Mouse (Mus musculus) CD4-positive helper T cell, adult 2 months (primary cell): Measurements from ENCODE around the gene Ezr.

ENCODE experiments used
- DNase-seq: peaks from one replicate; pipeline ENCODE4 v3.0.0-alpha.2; 2012; ENCODE audit warnings: low read depth, missing footprints, low spot score

The Ezr gene

DNA sequence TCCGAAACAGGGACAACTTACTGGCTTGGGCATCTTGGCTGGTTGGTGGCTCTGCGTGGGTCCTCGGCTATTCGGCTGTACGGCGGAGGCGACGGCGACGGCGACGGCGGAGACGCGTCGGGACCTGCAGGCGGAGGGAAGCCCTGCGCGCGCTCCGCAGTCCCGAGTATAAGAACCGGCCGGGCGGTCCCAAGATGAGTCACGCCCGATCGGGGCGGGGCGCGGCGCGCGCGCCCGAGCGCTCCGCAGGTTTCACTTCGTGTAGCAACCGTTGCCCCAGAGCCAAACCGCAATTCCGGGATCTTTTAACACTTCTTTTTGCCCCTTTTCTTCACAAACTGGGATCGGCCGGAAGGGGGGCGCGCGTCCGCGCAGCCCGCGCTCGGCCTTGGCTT lies at the start of gene Ezr:
TSS of gene Ezr (minus strand) at position 174 of the 395 bp plus-strand sequence.
- DNase-seq, result peak; percentile 95

DNA sequence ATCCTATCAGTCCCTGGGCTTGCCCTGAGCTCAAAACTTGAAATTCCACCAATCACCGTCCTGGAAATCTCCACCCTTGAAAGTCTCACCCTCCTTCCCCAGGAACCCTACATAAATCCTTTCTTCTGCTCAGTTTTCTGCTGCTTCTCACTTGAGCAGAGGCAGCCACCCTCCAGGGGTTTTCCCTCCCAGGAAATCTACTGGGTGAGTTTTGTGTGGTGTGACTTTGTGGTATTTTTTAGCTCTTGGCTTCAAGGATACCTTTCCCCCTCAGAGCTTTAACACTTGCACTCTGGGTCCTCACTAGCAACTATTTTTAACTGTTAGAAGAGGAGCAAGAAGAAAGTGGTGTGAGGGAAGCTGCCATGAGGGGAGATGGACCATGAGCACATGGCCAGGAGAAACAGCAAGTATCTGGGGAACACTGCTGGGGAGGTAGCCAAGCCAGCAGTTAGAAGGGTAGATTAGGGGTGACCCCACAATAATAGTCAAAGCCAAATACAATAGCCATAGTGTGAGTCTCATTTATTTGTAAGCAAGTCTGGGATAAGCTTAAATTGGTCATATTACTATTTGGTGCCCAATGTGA lies 47.5 kb upstream of the Ezr start:
- DNase-seq, result peak; percentile 53

GRCm38 (mm10) chr17:6828531-6829150 lies 46.1 kb upstream of the Ezr start:
- peak; percentile 64 for DNase-seq

- DNase-seq, result peak; percentile 99
These were observed 45.3 kb upstream of the Ezr start for GRCm38 (mm10) chr17:6827740-6828461.

- no peak for DNase-seq
These were observed 44.7 kb upstream of the Ezr start for GRCm38 (mm10) chr17:6827159-6827733.

DNA sequence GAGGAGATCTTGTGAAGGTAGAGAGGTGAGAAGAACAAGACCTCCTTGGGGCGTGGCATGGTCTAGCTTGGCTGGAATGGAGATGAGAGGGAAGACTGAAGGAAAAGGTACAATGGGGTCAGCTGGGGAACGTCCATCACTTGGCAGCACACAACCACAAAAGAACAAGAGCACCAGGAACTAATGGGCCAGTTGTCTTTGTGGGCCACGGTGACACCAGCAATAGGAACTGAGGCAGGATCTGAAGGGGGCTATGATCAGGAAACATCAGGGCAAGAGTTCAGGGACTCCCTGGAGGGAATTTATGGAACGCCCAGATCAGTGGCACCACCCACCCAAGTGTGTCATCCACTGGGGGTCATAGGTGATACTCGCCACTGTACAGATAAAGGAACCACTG lies 34.2 kb upstream of the Ezr start:
- DNase-seq, result no peak

GRCm38 (mm10) chr17:6816151-6816550 lies 33.6 kb upstream of the Ezr start:
- peak; percentile 41 for DNase-seq

GRCm38 (mm10) chr17:6814656-6815055 lies 32.1 kb upstream of the Ezr start:
- DNase-seq, result no peak

- no peak for DNase-seq
These were observed 30.2 kb upstream of the Ezr start for GRCm38 (mm10) chr17:6812851-6813191.

DNA sequence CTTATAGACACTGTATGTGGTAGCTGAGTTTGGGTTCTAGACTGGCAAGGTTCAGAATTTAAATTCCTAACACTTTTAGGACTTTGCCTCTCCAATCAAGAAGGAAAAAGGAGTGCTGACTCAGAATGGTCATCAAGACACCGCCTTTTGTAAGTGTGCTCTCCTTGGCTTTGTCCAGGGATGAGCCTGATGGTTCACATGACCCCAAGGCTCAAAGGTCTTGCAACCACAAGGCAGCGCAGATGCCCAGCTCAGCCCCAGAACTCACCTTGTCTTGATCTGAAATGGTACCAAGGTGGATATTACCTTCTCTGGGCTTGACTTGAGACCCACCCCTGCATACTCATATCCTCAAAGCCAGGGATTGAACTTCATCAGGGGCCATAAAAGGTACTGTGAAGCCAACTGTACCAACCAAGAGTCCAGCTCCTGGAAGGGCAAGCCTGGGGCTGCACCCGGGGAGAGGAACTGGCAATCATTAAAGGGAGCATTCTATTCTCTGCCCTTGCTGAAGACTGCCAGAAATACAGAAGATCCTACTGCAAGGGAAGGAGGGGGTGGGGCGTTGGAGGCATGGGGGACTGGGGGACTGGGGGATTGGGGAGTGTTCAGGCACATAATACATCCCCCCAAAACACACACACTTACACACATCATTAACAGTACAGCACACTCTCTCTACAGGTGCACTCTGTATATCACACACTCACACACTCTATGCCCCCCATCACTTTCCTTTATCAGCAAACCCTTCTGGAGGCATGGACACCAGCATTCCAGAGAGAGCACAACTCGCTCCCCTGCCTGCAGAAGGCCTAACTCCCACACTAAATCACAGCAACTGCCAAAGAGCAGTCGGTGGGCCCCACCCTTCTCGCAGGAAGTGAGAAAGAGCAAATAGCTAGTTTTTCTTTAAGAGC lies 29.6 kb upstream of the Ezr start:
- DNase-seq, result no peak

- no peak for DNase-seq
These were observed 26.7 kb upstream of the Ezr start for GRCm38 (mm10) chr17:6809331-6809730.

DNA sequence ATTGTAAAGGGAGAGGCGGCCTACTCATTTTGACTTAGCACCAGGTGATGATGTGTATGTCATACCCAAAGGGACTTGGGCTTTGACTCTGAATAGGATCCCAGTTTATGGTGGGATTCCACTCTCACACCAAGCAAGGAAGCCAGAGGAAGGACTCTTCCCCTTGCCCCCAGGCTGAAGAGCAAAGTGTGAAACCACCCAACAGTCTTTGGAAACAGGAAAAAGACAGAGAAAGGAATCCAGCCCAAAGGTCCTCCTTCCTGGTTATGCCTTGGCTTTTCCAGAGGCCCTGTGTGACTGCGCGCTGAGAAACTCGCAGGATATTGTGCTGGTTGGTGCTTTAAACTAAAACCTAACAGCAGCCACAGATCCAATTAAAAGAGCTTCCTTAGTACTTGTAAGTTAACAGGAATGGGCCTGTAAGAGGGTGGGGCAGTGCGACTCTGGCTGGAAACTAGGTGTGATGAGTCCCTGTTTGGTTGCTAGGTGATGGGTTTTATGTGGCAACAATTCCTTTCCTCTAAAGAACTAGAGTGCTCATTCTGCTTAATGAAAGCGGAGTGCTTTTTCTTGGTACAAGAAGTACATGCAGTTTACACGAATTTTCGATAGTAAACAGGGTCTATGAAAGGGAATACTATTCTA lies 26.1 kb upstream of the Ezr start:
- DNase-seq, result no peak

DNA sequence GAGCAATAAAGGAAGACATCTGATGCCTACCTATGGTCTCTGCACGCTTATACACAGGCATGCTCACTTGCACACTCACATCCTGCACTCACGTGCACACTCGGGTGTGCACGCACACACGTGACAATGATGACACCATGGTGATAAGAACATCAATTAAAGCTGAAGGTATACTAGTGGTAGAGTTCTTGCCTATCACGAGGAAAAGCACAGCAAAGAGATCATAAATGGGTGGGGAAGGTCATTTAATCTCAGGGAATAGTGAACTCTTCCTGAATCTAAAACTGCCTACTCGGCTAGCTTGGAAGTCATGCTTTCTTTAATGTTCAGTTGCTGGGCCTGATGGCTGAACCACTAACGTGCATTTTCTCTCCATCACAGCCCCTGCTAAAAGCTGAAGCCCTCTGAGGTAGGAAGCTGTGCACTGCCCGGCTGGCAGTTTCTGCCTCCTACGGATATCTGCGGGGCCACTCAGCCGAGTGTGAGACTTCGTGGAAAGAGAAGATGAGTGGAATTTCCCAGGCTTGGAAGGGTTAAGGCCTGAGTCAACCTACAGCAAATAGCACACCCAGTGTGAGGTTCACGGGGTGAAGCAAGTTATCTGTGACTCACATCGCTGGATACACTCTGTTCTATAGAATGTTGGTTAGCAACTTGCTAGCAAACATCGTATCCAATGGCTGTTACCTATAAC lies 25.4 kb upstream of the Ezr start:
- no peak for DNase-seq

DNA sequence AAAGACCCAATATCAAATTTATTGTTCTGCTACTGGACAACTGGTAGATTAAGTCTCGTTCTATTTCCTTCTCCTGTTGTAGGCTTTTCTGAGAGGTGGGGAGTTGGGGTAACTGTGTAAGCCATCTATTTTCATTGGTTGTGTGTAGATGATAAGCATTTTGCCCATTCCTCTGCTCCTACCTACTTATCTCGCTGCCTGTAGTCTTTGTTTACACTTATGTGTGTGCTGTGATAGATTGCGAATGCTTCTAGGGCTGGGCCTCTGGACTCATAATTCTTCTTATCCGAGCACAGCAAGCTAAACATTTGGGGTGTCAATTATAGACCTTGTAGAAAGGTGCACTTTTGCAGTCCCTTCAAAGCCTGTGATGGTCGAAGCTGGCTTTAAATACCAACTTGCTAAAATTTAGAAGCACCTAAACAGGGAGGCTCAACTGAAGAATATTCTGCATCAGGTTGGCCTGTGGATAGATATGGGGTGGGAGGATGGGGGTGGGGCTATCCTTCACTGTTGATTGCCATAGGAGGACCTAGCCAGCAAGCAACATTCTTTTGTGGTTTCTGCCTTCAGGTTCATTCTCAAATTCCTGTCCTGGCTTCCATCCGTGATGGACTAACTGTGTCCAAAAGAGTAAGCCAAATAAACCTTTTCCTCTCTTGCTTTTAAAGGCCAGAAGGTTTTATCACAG lies 22.4 kb upstream of the Ezr start:
- no peak for DNase-seq

- no peak for DNase-seq
These were observed 21.5 kb upstream of the Ezr start for GRCm38 (mm10) chr17:6804111-6804510.

DNA sequence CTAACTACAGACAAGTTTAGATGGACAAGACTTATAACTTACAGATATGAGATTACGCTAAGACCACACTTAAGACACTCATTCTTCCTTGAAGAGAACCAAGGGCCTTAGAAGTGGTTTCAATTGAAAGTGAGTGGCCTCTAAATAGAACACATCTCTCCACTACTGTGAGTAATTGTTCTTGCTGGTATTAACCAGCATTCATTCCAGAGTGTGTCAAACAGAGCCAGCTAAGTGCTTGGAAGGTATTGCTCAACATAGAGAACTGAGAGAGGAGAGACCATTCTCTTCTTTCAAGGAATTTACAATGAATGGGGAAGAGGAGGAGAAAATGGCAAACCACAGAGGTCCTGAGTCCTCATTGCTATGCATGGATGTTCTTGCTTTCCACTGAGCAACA lies 21.0 kb upstream of the Ezr start:
- DNase-seq, result no peak

- DNase-seq, result no peak
These were observed 15.9 kb upstream of the Ezr start for GRCm38 (mm10) chr17:6798392-6799061.

DNA sequence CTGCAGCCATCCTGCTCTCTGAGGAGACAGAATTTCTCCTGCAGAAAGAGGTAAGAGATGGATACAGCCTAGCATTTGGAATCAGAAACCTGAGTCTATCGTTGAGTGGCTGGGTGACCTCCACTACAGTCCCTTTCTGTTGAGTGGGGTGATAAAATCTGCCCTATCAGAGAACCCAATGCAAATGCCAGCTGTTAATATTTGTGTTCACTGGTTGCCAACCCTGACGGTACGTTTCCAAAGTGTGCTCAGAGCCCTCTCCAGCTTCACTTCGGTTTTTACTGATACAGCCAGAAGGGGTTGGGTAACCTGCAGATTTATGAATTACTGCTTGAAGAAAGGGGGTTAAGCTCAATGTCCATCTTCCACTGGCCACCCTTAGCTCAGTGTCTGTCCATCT lies 14.9 kb upstream of the Ezr start:
- no peak for DNase-seq

GRCm38 (mm10) chr17:6794160-6794751 lies 11.7 kb upstream of the Ezr start:
- no peak for DNase-seq
